Mouse (Mus musculus): ENCODE data around the gene Smim27. TPM values are rescaled to one million over a fixed set of nuclear protein-coding genes. Genes with fewer than 3 reads are reported as not detected.

Smim27 gene
- polyA plus RNA-seq, 1 experiment from 2014 or later, result 28.9 TPM

- no peak overlapping the region for H3K9ac ChIP-seq (ENCODE audit: low read depth, low read length)
- H3K27ac ChIP-seq (ENCODE audit: low read length), result no peak overlapping the region
- H3K4me2 ChIP-seq (ENCODE audit: low read depth, low read length), result no peak overlapping the region
- H3K27me3 ChIP-seq (replicated peaks; ENCODE audit: control insufficient read depth, insufficient read depth, low read length), result no peaks in the 10 kb centered on the region
- no peaks in the 10 kb centered on the region for H3K4me1 ChIP-seq (ENCODE audit: control insufficient read depth, insufficient read depth, low read length)
- H3K36me3 ChIP-seq (ENCODE audit: control insufficient read depth, insufficient read depth, low read length), result no peaks in the 10 kb centered on the region
- no peak overlapping the region for H3K4me3 ChIP-seq (ENCODE audit: low read length)
- ATAC-seq, result no peak
- H3K9me3 ChIP-seq (ENCODE audit: control insufficient read depth, low read length), result no peaks in the 10 kb centered on the region
- 55% methylated on average over 2 of the region's 2 CpGs for WGBS
These were observed 15.6 kb upstream of the Smim27 start for GRCm38 (mm10) chr4:40253766-40254165.

GRCm38 (mm10) chr4:40254385-40255103 lies 14.8 kb upstream of the Smim27 start:
- no peak overlapping the region for H3K27ac ChIP-seq (ENCODE audit: low read length)
- ATAC-seq, result no peak
- peaks cover 4% of the 10 kb centered on the region; the same call in 1 of the 2 replicates for H3K36me3 ChIP-seq (ENCODE audit: control insufficient read depth, insufficient read depth, low read length)
- H3K9me3 ChIP-seq (ENCODE audit: control insufficient read depth, low read length), result no peaks in the 10 kb centered on the region
- WGBS, result 85% methylated on average over 8 of the region's 8 CpGs
- H3K9ac ChIP-seq (ENCODE audit: low read depth, low read length), result no peak overlapping the region
- no peaks in the 10 kb centered on the region for H3K27me3 ChIP-seq (replicated peaks; ENCODE audit: control insufficient read depth, insufficient read depth, low read length)
- H3K4me3 ChIP-seq (ENCODE audit: low read length), result no peak overlapping the region
- H3K4me2 ChIP-seq (ENCODE audit: low read depth, low read length), result no peak overlapping the region
- no peaks in the 10 kb centered on the region for H3K4me1 ChIP-seq (ENCODE audit: control insufficient read depth, insufficient read depth, low read length)

- no peak overlapping the region for H3K9ac ChIP-seq (ENCODE audit: low read depth, low read length)
- H3K4me3 ChIP-seq (ENCODE audit: low read length), result no peak overlapping the region
- H3K27ac ChIP-seq (ENCODE audit: low read length), result no peak overlapping the region
- no peak overlapping the region for H3K4me2 ChIP-seq (ENCODE audit: low read depth, low read length)
- peaks cover 18% of the 10 kb centered on the region for H3K4me1 ChIP-seq (ENCODE audit: control insufficient read depth, insufficient read depth, low read length)
- H3K9me3 ChIP-seq (ENCODE audit: control insufficient read depth, low read length), result no peaks in the 10 kb centered on the region
- ATAC-seq, result no peak
- H3K27me3 ChIP-seq (replicated peaks; ENCODE audit: control insufficient read depth, insufficient read depth, low read length), result no peaks in the 10 kb centered on the region
- H3K36me3 ChIP-seq (ENCODE audit: control insufficient read depth, insufficient read depth, low read length), result peaks cover 15% of the 10 kb centered on the region
- 49% methylated on average over 1 of the region's 1 CpGs for WGBS
These were observed 5.1 kb upstream of the Smim27 start for GRCm38 (mm10) chr4:40264321-40264720.

- Histone ChIP-seq H3K4me1 (ENCODE audit: control insufficient read depth, insufficient read depth, low read length) (peaks cover 18% of the 10 kb centered on the region), H3K4me3 (ENCODE audit: low read length) (peak overlapping the region; percentile 83), H3K9ac (ENCODE audit: low read depth, low read length) (peak overlapping the region; percentile 94), H3K27ac (ENCODE audit: low read length) (peak overlapping the region; percentile 100), H3K9me3 (ENCODE audit: control insufficient read depth, low read length) (no peaks in the 10 kb centered on the region), H3K36me3 (ENCODE audit: control insufficient read depth, insufficient read depth, low read length) (peaks cover 2% of the 10 kb centered on the region; the same call in 1 of the 2 replicates), H3K4me2 (ENCODE audit: low read depth, low read length) (peak overlapping the region; percentile 88), H3K27me3 (replicated peaks; ENCODE audit: control insufficient read depth, insufficient read depth, low read length) (no peaks in the 10 kb centered on the region)
- ATAC-seq, result peak; percentile 61
- WGBS, result 56% methylated on average over 7 of the region's 7 CpGs
These were observed 1.7 kb upstream of the Smim27 start for GRCm38 (mm10) chr4:40267681-40268080.

- peak overlapping the region; percentile 83 for H3K4me3 ChIP-seq (ENCODE audit: low read length)
- WGBS, result under 1% methylated on average over 50 of the region's 50 CpGs
These were observed 1.1 kb upstream of the Smim27 start for GRCm38 (mm10) chr4:40268204-40268813.

GRCm38 (mm10) chr4:40268835-40269234 lies 544 bp upstream of the Smim27 start:
- WGBS, result under 1% methylated on average over 16 of the region's 16 CpGs
- no peaks in the 10 kb centered on the region for H3K9me3 ChIP-seq (ENCODE audit: control insufficient read depth, low read length)
- peak overlapping the region; percentile 94 for H3K9ac ChIP-seq (ENCODE audit: low read depth, low read length)
- H3K27me3 ChIP-seq (replicated peaks; ENCODE audit: control insufficient read depth, insufficient read depth, low read length), result no peaks in the 10 kb centered on the region
- peak overlapping the region; percentile 83 for H3K4me3 ChIP-seq (ENCODE audit: low read length)
- H3K36me3 ChIP-seq (ENCODE audit: control insufficient read depth, insufficient read depth, low read length), result no peaks in the 10 kb centered on the region
- peaks cover 18% of the 10 kb centered on the region for H3K4me1 ChIP-seq (ENCODE audit: control insufficient read depth, insufficient read depth, low read length)
- peak overlapping the region; percentile 100 for H3K27ac ChIP-seq (ENCODE audit: low read length)
- ATAC-seq, result peak; percentile 9
- peak overlapping the region; percentile 88 for H3K4me2 ChIP-seq (ENCODE audit: low read depth, low read length)

More at GRCm38 (mm10) chr4:40268204-40268813, 1.1 kb upstream of the Smim27 start:
- peak overlapping the region; percentile 94 for H3K9ac ChIP-seq (ENCODE audit: low read depth, low read length)
- H3K4me1 ChIP-seq (ENCODE audit: control insufficient read depth, insufficient read depth, low read length), result peaks cover 18% of the 10 kb centered on the region
- H3K36me3 ChIP-seq (ENCODE audit: control insufficient read depth, insufficient read depth, low read length), result no peaks in the 10 kb centered on the region
- H3K27ac ChIP-seq (ENCODE audit: low read length), result peak overlapping the region; percentile 100
- H3K9me3 ChIP-seq (ENCODE audit: control insufficient read depth, low read length), result no peaks in the 10 kb centered on the region
- ATAC-seq, result peak; percentile 71
- H3K27me3 ChIP-seq (replicated peaks; ENCODE audit: control insufficient read depth, insufficient read depth, low read length), result no peaks in the 10 kb centered on the region
- peak overlapping the region; percentile 88 for H3K4me2 ChIP-seq (ENCODE audit: low read depth, low read length)

GRCm38 (mm10) chr4:40278880-40279275 lies 9.5 kb downstream of the Smim27 start:
- under 1% methylated on average over 21 of the region's 21 CpGs for WGBS
- peak; percentile 78 for ATAC-seq
- H3K27ac ChIP-seq (ENCODE audit: low read length), result peak overlapping the region; percentile 75
- peak overlapping the region; percentile 93 for H3K4me3 ChIP-seq (ENCODE audit: low read length)
- H3K36me3 ChIP-seq (ENCODE audit: control insufficient read depth, insufficient read depth, low read length), result no peaks in the 10 kb centered on the region
- H3K4me1 ChIP-seq (ENCODE audit: control insufficient read depth, insufficient read depth, low read length), result peaks cover 10% of the 10 kb centered on the region
- H3K9ac ChIP-seq (ENCODE audit: low read depth, low read length), result peak overlapping the region; percentile 93
- no peaks in the 10 kb centered on the region for H3K27me3 ChIP-seq (replicated peaks; ENCODE audit: control insufficient read depth, insufficient read depth, low read length)
- no peaks in the 10 kb centered on the region for H3K9me3 ChIP-seq (ENCODE audit: control insufficient read depth, low read length)
- H3K4me2 ChIP-seq (ENCODE audit: low read depth, low read length), result peak overlapping the region; percentile 81

GRCm38 (mm10) chr4:40279276-40279900 lies 10.0 kb downstream of the Smim27 start, which contains the start of gene Ndufb6:
Gene Ndufb6, minus strand, starts transcription at chr4:40279421.
- no peaks in the 10 kb centered on the region for H3K27me3 ChIP-seq (replicated peaks; ENCODE audit: control insufficient read depth, insufficient read depth, low read length)
- peak within 1 kb of the TSS; percentile 93 for H3K4me3 ChIP-seq (ENCODE audit: low read length)
- no peaks in the 10 kb centered on the region for H3K36me3 ChIP-seq (ENCODE audit: control insufficient read depth, insufficient read depth, low read length)
- H3K9me3 ChIP-seq (ENCODE audit: control insufficient read depth, low read length), result no peaks in the 10 kb centered on the region
- peak within 1 kb of the TSS; percentile 81 for H3K4me2 ChIP-seq (ENCODE audit: low read depth, low read length)
- peak within 1 kb of the TSS; percentile 92 for H3K27ac ChIP-seq (ENCODE audit: low read length)
- ATAC-seq, result peak; percentile 97
- H3K4me1 ChIP-seq (ENCODE audit: control insufficient read depth, insufficient read depth, low read length), result peaks cover 10% of the 10 kb centered on the region
- under 1% methylated on average over 35 of the region's 36 CpGs for WGBS
- peak within 1 kb of the TSS; percentile 93 for H3K9ac ChIP-seq (ENCODE audit: low read depth, low read length)

GRCm38 (mm10) chr4:40285582-40285981 lies 16.2 kb downstream of the Smim27 start:
- no peaks in the 10 kb centered on the region for H3K4me1 ChIP-seq (ENCODE audit: control insufficient read depth, insufficient read depth, low read length)
- H3K9me3 ChIP-seq (ENCODE audit: control insufficient read depth, low read length), result no peaks in the 10 kb centered on the region
- no peaks in the 10 kb centered on the region for H3K36me3 ChIP-seq (ENCODE audit: control insufficient read depth, insufficient read depth, low read length)
- H3K27me3 ChIP-seq (replicated peaks; ENCODE audit: control insufficient read depth, insufficient read depth, low read length), result no peaks in the 10 kb centered on the region
- no peak for ATAC-seq
- no peak overlapping the region for H3K4me3 ChIP-seq (ENCODE audit: low read length)
- 21% methylated on average over 4 of the region's 4 CpGs for WGBS
- no peak overlapping the region for H3K9ac ChIP-seq (ENCODE audit: low read depth, low read length)
- H3K4me2 ChIP-seq (ENCODE audit: low read depth, low read length), result no peak overlapping the region
- H3K27ac ChIP-seq (ENCODE audit: low read length), result no peak overlapping the region
